Mouse (Mus musculus): ENCODE measurements around the gene Slc36a3. TPM values are rescaled to one million over a fixed set of nuclear protein-coding genes. Genes with fewer than 3 reads are reported as not detected.

Slc36a3 gene
- polyA plus RNA-seq, 1 experiment from 2014 or later: not detected

DNA sequence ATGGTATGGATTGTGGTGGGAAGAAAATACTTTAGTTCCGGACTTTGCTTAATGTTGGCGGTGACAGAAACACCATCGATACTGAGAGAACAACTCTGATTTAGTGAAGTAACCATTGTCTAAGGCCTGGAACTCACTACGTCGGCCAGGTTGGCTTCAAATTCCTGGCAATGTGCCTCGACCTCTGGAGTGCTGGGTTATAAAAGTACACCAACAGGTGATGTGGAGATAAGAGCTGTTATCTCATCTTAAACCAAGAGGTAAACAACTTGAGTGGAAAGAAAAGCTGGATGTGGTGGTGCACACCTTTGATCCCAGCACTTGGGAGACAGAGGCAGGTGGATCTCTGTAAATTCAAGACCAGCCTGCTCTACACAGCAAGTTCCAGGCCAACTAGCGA is 58.4 kb downstream of the Slc36a3 start:
- 84% methylated on average over 7 of the region's 7 CpGs for WGBS
- no peak for ATAC-seq (replicated peaks; ENCODE audit: insufficient number of reproducible peaks, low FRiP score, low TSS enrichment, low read depth)
- Histone ChIP-seq H3K27ac (replicated peaks; ENCODE audit: low read depth, low read length) (no peak overlapping the region), H3K4me3 (ENCODE audit: low read depth, low read length) (no peak overlapping the region), H3K4me2 (ENCODE audit: low read depth, low read length) (no peak overlapping the region), H3K9ac (replicated peaks; ENCODE audit: low read length) (no peak overlapping the region), H3K9me3 (replicated peaks; ENCODE audit: control insufficient read depth, low read length) (no peaks in the 10 kb centered on the region), H3K4me1 (ENCODE audit: control insufficient read depth, insufficient read depth, low read length) (no peaks in the 10 kb centered on the region), H3K36me3 (replicated peaks; ENCODE audit: control insufficient read depth, insufficient read depth, low read depth, low read length) (no peaks in the 10 kb centered on the region), H3K27me3 (ENCODE audit: control insufficient read depth, insufficient read depth, low read length) (no peaks in the 10 kb centered on the region)
- DNase-seq (ENCODE audit: low spot score): no peak

DNA sequence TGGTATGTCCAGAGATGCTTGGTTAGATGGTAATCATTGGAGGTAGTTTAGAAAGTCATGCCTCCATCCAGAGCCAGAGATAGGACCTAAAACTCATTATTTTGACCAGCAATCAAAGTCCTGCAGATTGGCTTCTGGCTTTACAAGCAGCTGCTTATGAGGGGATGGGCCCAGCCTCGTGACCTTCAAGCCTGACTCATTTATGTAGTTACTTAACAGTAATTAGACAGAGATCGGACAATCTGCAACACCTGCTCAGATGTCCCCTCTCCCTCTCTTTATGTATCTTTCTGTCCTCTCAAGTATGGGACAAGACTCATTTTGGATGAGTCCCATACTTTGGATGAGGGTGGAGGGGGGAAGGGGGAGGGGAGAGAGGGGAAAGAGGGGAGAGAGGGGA is 61.6 kb downstream of the Slc36a3 start:
- no peaks in the 10 kb centered on the region for H3K27me3 ChIP-seq (ENCODE audit: control insufficient read depth, insufficient read depth, low read length)
- H3K4me3 ChIP-seq (ENCODE audit: low read depth, low read length): no peak overlapping the region
- H3K9ac ChIP-seq (replicated peaks; ENCODE audit: low read length): no peak overlapping the region
- no peak for DNase-seq (ENCODE audit: low spot score)
- no peak overlapping the region for H3K4me2 ChIP-seq (ENCODE audit: low read depth, low read length)
- no peaks in the 10 kb centered on the region for H3K9me3 ChIP-seq (replicated peaks; ENCODE audit: control insufficient read depth, low read length)
- no peak for ATAC-seq (replicated peaks; ENCODE audit: insufficient number of reproducible peaks, low FRiP score, low TSS enrichment, low read depth)
- H3K4me1 ChIP-seq (ENCODE audit: control insufficient read depth, insufficient read depth, low read length): no peaks in the 10 kb centered on the region
- no peak overlapping the region for H3K27ac ChIP-seq (replicated peaks; ENCODE audit: low read depth, low read length)
- 73% methylated on average over 2 of the region's 2 CpGs for WGBS
- no peaks in the 10 kb centered on the region for H3K36me3 ChIP-seq (replicated peaks; ENCODE audit: control insufficient read depth, insufficient read depth, low read depth, low read length)

DNA sequence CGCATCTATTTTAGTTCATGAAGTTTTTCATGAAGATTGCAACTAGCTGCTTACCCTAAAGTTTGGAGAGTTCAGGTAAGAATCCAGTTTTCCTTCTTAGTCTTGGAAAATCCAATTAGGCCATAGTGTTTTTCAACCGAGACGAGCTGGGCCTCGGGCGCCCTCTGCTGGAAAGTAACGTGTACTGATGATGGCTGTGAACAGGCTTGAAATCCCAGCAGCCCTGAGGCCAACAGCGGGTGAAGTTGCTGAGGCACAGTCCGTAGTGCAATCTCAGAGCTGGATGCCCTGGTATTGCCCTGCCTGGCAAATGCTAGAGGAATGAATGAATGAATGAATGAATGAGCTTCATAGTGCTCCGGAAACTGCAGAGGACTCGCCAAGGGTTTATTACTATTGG is 64.5 kb downstream of the Slc36a3 start:
- H3K36me3 ChIP-seq (replicated peaks; ENCODE audit: control insufficient read depth, insufficient read depth, low read depth, low read length): no peaks in the 10 kb centered on the region
- no peak overlapping the region for H3K4me3 ChIP-seq (ENCODE audit: low read depth, low read length)
- no peaks in the 10 kb centered on the region for H3K9me3 ChIP-seq (replicated peaks; ENCODE audit: control insufficient read depth, low read length)
- no peak overlapping the region for H3K9ac ChIP-seq (replicated peaks; ENCODE audit: low read length)
- H3K4me1 ChIP-seq (ENCODE audit: control insufficient read depth, insufficient read depth, low read length): no peaks in the 10 kb centered on the region
- no peaks in the 10 kb centered on the region for H3K27me3 ChIP-seq (ENCODE audit: control insufficient read depth, insufficient read depth, low read length)
- DNase-seq (ENCODE audit: low spot score) (peak; percentile 87), ATAC-seq (replicated peaks; ENCODE audit: insufficient number of reproducible peaks, low FRiP score, low TSS enrichment, low read depth) (no peak)
- no peak overlapping the region for H3K4me2 ChIP-seq (ENCODE audit: low read depth, low read length)
- WGBS: 4% methylated on average over 10 of the region's 10 CpGs
- no peak overlapping the region for H3K27ac ChIP-seq (replicated peaks; ENCODE audit: low read depth, low read length)

DNA sequence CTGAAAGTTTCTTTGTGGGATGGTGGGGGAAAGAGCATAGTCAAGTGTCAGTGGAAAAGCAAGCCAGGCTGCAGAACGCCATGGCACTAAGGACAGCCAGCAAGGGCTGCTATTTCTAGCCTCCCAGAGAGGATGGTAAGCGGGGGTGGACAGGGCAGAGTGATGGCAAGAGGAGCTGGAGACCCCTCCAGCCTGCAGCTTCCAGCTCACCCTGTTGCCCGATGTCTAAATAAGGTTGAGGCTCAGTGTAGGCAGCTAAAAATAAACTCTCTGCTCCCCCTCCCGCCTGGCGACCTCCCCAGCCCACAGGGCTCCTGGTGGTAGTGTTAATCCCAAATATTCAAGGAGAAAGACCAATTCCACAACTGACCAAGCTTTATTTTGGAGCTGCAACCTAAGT is 66.1 kb downstream of the Slc36a3 start:
- ATAC-seq (replicated peaks; ENCODE audit: insufficient number of reproducible peaks, low FRiP score, low TSS enrichment, low read depth): no peak
- no peaks in the 10 kb centered on the region for H3K9me3 ChIP-seq (replicated peaks; ENCODE audit: control insufficient read depth, low read length)
- H3K27me3 ChIP-seq (ENCODE audit: control insufficient read depth, insufficient read depth, low read length): no peaks in the 10 kb centered on the region
- 54% methylated on average over 5 of the region's 5 CpGs for WGBS
- H3K4me1 ChIP-seq (ENCODE audit: control insufficient read depth, insufficient read depth, low read length): no peaks in the 10 kb centered on the region
- no peaks in the 10 kb centered on the region for H3K36me3 ChIP-seq (replicated peaks; ENCODE audit: control insufficient read depth, insufficient read depth, low read depth, low read length)
- no peak for DNase-seq (ENCODE audit: low spot score)
- H3K4me2 ChIP-seq (ENCODE audit: low read depth, low read length): no peak overlapping the region
- no peak overlapping the region for H3K27ac ChIP-seq (replicated peaks; ENCODE audit: low read depth, low read length)
- no peak overlapping the region for H3K9ac ChIP-seq (replicated peaks; ENCODE audit: low read length)
- no peak overlapping the region for H3K4me3 ChIP-seq (ENCODE audit: low read depth, low read length)

DNA sequence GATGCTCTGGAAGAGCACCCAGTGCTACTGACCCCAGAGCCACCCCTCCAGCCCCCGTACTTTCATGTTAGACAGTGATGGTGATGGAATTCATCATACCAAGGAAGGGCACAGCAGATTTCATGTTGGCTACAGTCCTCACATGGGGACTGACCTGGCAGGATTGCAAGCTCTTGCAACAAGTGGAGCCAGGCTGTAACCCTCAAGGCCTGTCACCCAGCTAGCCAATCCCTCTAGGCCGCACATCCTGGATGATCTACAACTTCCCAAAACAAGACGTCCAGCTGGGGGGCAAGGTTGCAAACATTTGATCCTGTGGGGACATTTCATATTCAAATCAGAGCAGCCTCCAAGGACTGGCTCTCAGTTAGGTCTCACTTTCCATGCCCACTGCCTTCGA is 66.9 kb downstream of the Slc36a3 start:
- no peak for DNase-seq (ENCODE audit: low spot score)
- H3K9me3 ChIP-seq (replicated peaks; ENCODE audit: control insufficient read depth, low read length): no peaks in the 10 kb centered on the region
- no peaks in the 10 kb centered on the region for H3K4me1 ChIP-seq (ENCODE audit: control insufficient read depth, insufficient read depth, low read length)
- no peak overlapping the region for H3K4me3 ChIP-seq (ENCODE audit: low read depth, low read length)
- H3K4me2 ChIP-seq (ENCODE audit: low read depth, low read length): no peak overlapping the region
- no peak for ATAC-seq (replicated peaks; ENCODE audit: insufficient number of reproducible peaks, low FRiP score, low TSS enrichment, low read depth)
- H3K27ac ChIP-seq (replicated peaks; ENCODE audit: low read depth, low read length): no peak overlapping the region
- H3K27me3 ChIP-seq (ENCODE audit: control insufficient read depth, insufficient read depth, low read length): no peaks in the 10 kb centered on the region
- no peak overlapping the region for H3K9ac ChIP-seq (replicated peaks; ENCODE audit: low read length)
- 78% methylated on average over 4 of the region's 4 CpGs for WGBS
- H3K36me3 ChIP-seq (replicated peaks; ENCODE audit: control insufficient read depth, insufficient read depth, low read depth, low read length): no peaks in the 10 kb centered on the region

DNA sequence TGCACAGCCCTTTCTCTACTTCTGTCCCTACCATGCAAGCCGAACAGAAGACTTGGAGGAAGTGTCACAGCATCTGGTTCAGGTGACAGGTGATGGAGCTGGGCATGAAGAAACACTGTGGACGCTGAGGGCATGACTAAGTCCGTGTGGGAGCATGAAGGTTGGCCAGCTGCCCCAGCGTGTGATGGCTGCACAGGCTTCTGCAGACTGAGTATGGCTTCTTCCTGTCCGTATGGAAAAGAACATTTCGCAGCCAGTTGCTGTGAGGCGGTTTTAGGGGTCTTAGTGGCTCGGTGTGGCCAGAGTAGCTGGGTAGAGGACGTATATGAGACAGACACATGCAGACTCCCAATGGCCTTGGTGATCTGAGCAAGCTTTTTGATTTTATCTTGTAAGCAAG is 70.3 kb downstream of the Slc36a3 start:
- Histone ChIP-seq H3K27ac (replicated peaks; ENCODE audit: low read depth, low read length) (no peak overlapping the region), H3K9me3 (replicated peaks; ENCODE audit: control insufficient read depth, low read length) (no peaks in the 10 kb centered on the region), H3K4me3 (ENCODE audit: low read depth, low read length) (no peak overlapping the region), H3K27me3 (ENCODE audit: control insufficient read depth, insufficient read depth, low read length) (no peaks in the 10 kb centered on the region), H3K4me2 (ENCODE audit: low read depth, low read length) (no peak overlapping the region), H3K9ac (replicated peaks; ENCODE audit: low read length) (no peak overlapping the region), H3K4me1 (ENCODE audit: control insufficient read depth, insufficient read depth, low read length) (no peaks in the 10 kb centered on the region), H3K36me3 (replicated peaks; ENCODE audit: control insufficient read depth, insufficient read depth, low read depth, low read length) (no peaks in the 10 kb centered on the region)
- no peak for DNase-seq (ENCODE audit: low spot score)
- WGBS: 91% methylated on average over 9 of the region's 9 CpGs
- no peak for ATAC-seq (replicated peaks; ENCODE audit: insufficient number of reproducible peaks, low FRiP score, low TSS enrichment, low read depth)

DNA sequence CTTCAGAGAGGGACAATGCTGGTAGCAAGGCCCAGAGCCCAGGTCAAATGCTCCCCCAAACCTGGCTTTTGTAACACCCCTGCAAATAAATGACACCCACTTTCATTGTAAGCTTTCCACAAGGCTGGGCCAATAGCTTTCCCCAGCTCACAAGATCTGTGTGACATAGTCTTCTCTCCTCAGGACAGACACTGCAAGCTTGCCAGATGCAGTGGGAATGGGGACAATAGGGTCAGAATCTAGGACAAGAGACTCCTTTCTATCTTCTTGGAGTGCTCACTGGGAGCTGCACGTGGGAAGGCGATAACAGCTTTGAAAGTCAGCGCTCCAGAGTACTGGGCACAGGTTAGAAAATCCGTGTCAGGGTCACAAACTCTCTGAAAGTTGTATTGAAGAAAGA is 72.3 kb downstream of the Slc36a3 start:
- no peak for DNase-seq (ENCODE audit: low spot score)

DNA sequence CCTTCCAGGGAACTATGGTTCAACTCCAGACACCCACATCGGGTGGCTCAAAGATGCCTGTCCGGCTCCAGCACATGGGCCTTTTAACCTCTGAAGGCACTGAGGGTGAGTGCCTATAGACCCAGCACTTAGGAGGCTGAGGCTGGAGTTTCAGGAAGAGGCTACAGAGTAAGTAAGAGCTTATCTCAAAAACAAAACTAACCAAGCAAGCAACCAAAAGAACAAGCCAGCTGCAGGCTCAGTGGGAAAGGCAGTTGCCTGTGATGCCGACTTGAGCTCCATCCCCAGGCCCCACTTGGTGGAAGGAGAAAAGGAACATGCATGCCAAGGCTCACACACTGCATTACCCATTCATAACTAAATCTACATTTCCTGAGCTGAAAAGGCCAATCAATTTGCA is 73.0 kb downstream of the Slc36a3 start:
- no peak for DNase-seq (ENCODE audit: low spot score)
- peak overlapping the region; percentile 57 for H3K9ac ChIP-seq (replicated peaks; ENCODE audit: low read length)
- WGBS: 54% methylated on average over 3 of the region's 3 CpGs

More for the DNA sequence above, 72.3 kb downstream of the Slc36a3 start:
- Histone ChIP-seq H3K4me1 (ENCODE audit: control insufficient read depth, insufficient read depth, low read length) (no peaks in the 10 kb centered on the region), H3K9me3 (replicated peaks; ENCODE audit: control insufficient read depth, low read length) (no peaks in the 10 kb centered on the region), H3K27ac (replicated peaks; ENCODE audit: low read depth, low read length) (no peak overlapping the region), H3K27me3 (ENCODE audit: control insufficient read depth, insufficient read depth, low read length) (no peaks in the 10 kb centered on the region), H3K4me2 (ENCODE audit: low read depth, low read length) (no peak overlapping the region), H3K4me3 (ENCODE audit: low read depth, low read length) (no peak overlapping the region), H3K36me3 (replicated peaks; ENCODE audit: control insufficient read depth, insufficient read depth, low read depth, low read length) (no peaks in the 10 kb centered on the region), H3K9ac (replicated peaks; ENCODE audit: low read length) (no peak overlapping the region)
- WGBS: 84% methylated on average over 4 of the region's 4 CpGs
- ATAC-seq (replicated peaks; ENCODE audit: insufficient number of reproducible peaks, low FRiP score, low TSS enrichment, low read depth): no peak

More for the DNA sequence above, 73.0 kb downstream of the Slc36a3 start:
- H3K27ac ChIP-seq (replicated peaks; ENCODE audit: low read depth, low read length): no peak overlapping the region
- no peaks in the 10 kb centered on the region for H3K36me3 ChIP-seq (replicated peaks; ENCODE audit: control insufficient read depth, insufficient read depth, low read depth, low read length)
- no peaks in the 10 kb centered on the region for H3K27me3 ChIP-seq (ENCODE audit: control insufficient read depth, insufficient read depth, low read length)
- no peak for ATAC-seq (replicated peaks; ENCODE audit: insufficient number of reproducible peaks, low FRiP score, low TSS enrichment, low read depth)
- no peak overlapping the region; the same call in 1 of the 2 replicates for H3K4me2 ChIP-seq (ENCODE audit: low read depth, low read length)
- no peaks in the 10 kb centered on the region for H3K4me1 ChIP-seq (ENCODE audit: control insufficient read depth, insufficient read depth, low read length)
- no peaks in the 10 kb centered on the region for H3K9me3 ChIP-seq (replicated peaks; ENCODE audit: control insufficient read depth, low read length)
- H3K4me3 ChIP-seq (ENCODE audit: low read depth, low read length): no peak overlapping the region
